10 mouse cellular contexts compared by ENCODE assay signal in the genomic region with DNA sequence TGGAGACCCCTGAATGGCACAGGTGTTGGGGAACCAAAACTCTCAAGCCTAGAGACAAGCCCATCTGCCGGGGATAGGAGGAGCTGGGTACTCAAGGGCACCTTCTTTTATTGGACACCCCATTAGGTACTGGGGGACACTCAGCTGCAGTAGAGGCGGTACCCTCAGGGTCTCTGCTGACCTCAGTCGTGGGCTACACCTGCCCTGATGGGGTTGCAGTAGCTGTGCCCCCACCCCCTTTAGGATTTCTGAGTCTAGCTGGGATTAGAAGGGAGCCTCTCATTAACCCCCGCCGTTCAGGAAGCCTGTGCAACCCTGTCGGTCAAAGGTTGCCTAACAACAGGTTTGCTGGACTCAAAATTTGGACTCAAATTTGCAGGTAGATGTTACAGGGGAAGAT. TPM values are rescaled to one million over a fixed set of nuclear protein-coding genes. Genes with fewer than 3 reads are reported as not detected.
DNase-seq lines count a peak whose midpoint lies in the region; ATAC-seq lines count a peak whose summit lies in the region.
"Had no signal": no experiment of that assay in that cellular context is flagged by ENCODE, and none has a peak within 500 bp of the region (broad histone marks: within the 10 kb centered on the region; RNA-seq: fewer than 3 reads in every experiment).

No protein-coding gene starts in this region.

- no peak overlapping the region for H3K27ac ChIP-seq in heart, embryonic 16.5 days (ENCODE audit: low read length)
- H3K27ac ChIP-seq in embryonic facial prominence, embryonic 13.5 days = peak overlapping the region; percentile 57; the same call in 1 of the 2 replicates
- H3K27ac ChIP-seq in hindbrain, embryonic 14.5 days = no peak overlapping the region
- peak overlapping the region; percentile 14; the same call in 1 of the 2 replicates for H3K27ac ChIP-seq in midbrain, embryonic 14.5 days (replicated peaks; ENCODE audit: low read depth, low read length)

- DNase-seq in heart, postnatal 25 days (ENCODE audit: low spot score) = no peak
- no peak for DNase-seq in hindbrain, embryonic 14.5 days (ENCODE audit: low spot score)
- DNase-seq in midbrain, embryonic 14.5 days = no peak
- DNase-seq in frontal cortex, postnatal 10 days (ENCODE audit: low spot score in 2 of 2) = no peak
- no peak for DNase-seq in urinary bladder, postnatal 10 days (ENCODE audit: low spot score)
- DNase-seq in gastrocnemius, postnatal 36 days = no peak

- peak overlapping the region; percentile 19; the same call in 1 of the 2 replicates for H3K4me2 ChIP-seq in heart, embryonic 16.5 days (ENCODE audit: low read depth, low read length)
- H3K4me2 ChIP-seq in embryonic facial prominence, embryonic 13.5 days = peak overlapping the region; percentile 93
- H3K4me2 ChIP-seq in hindbrain, embryonic 14.5 days (replicated peaks) = peak overlapping the region; percentile 90
- peak overlapping the region; percentile 84 for H3K4me2 ChIP-seq in midbrain, embryonic 14.5 days (ENCODE audit: low read length)

- intact Hi-C loops in heart, postnatal 25 days (cut with DNase I) = no loop called here
- intact Hi-C loops in gastrocnemius, postnatal 36 days (cut with DNase I) = no loop called here

- H3K9me3 ChIP-seq in heart, embryonic 16.5 days (replicated peaks; ENCODE audit: control insufficient read depth, low read length) = no peaks in the 10 kb centered on the region
- no peaks in the 10 kb centered on the region for H3K9me3 ChIP-seq in embryonic facial prominence, embryonic 13.5 days
- no peaks in the 10 kb centered on the region for H3K9me3 ChIP-seq in hindbrain, embryonic 14.5 days (ENCODE audit: control insufficient read depth, low read length)
- H3K9me3 ChIP-seq in midbrain, embryonic 14.5 days (ENCODE audit: control insufficient read depth, low read length) = no peaks in the 10 kb centered on the region

- H3K27me3 ChIP-seq in heart, embryonic 16.5 days (ENCODE audit: control insufficient read depth, insufficient read depth, low read length) = peaks cover 75% of the 10 kb centered on the region
- H3K27me3 ChIP-seq in embryonic facial prominence, embryonic 13.5 days = peaks cover 22% of the 10 kb centered on the region
- no peaks in the 10 kb centered on the region for H3K27me3 ChIP-seq in hindbrain, embryonic 14.5 days (ENCODE audit: control insufficient read depth, insufficient read depth, low read length)
- no peaks in the 10 kb centered on the region for H3K27me3 ChIP-seq in midbrain, embryonic 14.5 days (ENCODE audit: control insufficient read depth, insufficient read depth, low read length)

- no peak overlapping the region for H3K9ac ChIP-seq in heart, embryonic 16.5 days (ENCODE audit: low read length)
- H3K9ac ChIP-seq in embryonic facial prominence, embryonic 13.5 days = peak overlapping the region; percentile 46
- peak overlapping the region; percentile 46 for H3K9ac ChIP-seq in hindbrain, embryonic 14.5 days
- peak overlapping the region; percentile 34 for H3K9ac ChIP-seq in midbrain, embryonic 14.5 days (replicated peaks; ENCODE audit: low read length)

- 22% methylated on average over 6 of the region's 6 CpGs for WGBS in heart, embryonic 16.5 days
- WGBS in embryonic facial prominence, embryonic 13.5 days = 11% methylated on average over 6 of the region's 6 CpGs
- 10% methylated on average over 6 of the region's 6 CpGs for WGBS in hindbrain, embryonic 14.5 days
- WGBS in midbrain, embryonic 14.5 days = 8% methylated on average over 6 of the region's 6 CpGs

- no peak overlapping the region for H3K4me3 ChIP-seq in heart, embryonic 16.5 days (ENCODE audit: low read length)
- peak overlapping the region; percentile 74 for H3K4me3 ChIP-seq in embryonic facial prominence, embryonic 13.5 days
- peak overlapping the region; percentile 79 for H3K4me3 ChIP-seq in hindbrain, embryonic 14.5 days (replicated peaks; ENCODE audit: low read length)
- H3K4me3 ChIP-seq in midbrain, embryonic 14.5 days (replicated peaks; ENCODE audit: low read depth, low read length) = peak overlapping the region; percentile 68
- H3K4me3 ChIP-seq: erythroblast, embryonic 14.5 days had no signal

- no peak for ATAC-seq in heart, embryonic 16.5 days (replicated peaks; ENCODE audit: extremely low read depth, insufficient read depth, low FRiP score)
- ATAC-seq in embryonic facial prominence, embryonic 13.5 days (ENCODE audit: insufficient number of reproducible peaks, insufficient read depth, low FRiP score, low TSS enrichment, low read depth) = no peak
- ATAC-seq in hindbrain, embryonic 14.5 days (ENCODE audit: low FRiP score) = no peak
- ATAC-seq in midbrain, embryonic 14.5 days (ENCODE audit: low FRiP score, low TSS enrichment) = no peak

- H3K36me3 ChIP-seq in heart, embryonic 16.5 days (ENCODE audit: control insufficient read depth, insufficient read depth) = no peaks in the 10 kb centered on the region
- no peaks in the 10 kb centered on the region for H3K36me3 ChIP-seq in embryonic facial prominence, embryonic 13.5 days
- no peaks in the 10 kb centered on the region for H3K36me3 ChIP-seq in hindbrain, embryonic 14.5 days (replicated peaks; ENCODE audit: control insufficient read depth, insufficient read depth)
- H3K36me3 ChIP-seq in midbrain, embryonic 14.5 days (ENCODE audit: control insufficient read depth, insufficient read depth, low read length) = no peaks in the 10 kb centered on the region

- peaks cover 20% of the 10 kb centered on the region for H3K4me1 ChIP-seq in heart, embryonic 16.5 days (ENCODE audit: control insufficient read depth, insufficient read depth, low read length)
- H3K4me1 ChIP-seq in embryonic facial prominence, embryonic 13.5 days = peaks cover 88% of the 10 kb centered on the region
- H3K4me1 ChIP-seq in hindbrain, embryonic 14.5 days (replicated peaks; ENCODE audit: control insufficient read depth, insufficient read depth, low read length) = peaks cover 43% of the 10 kb centered on the region
- peaks cover 57% of the 10 kb centered on the region for H3K4me1 ChIP-seq in midbrain, embryonic 14.5 days (ENCODE audit: control insufficient read depth, insufficient read depth, low read length)

RNA-seq across cellular contexts. Expression of a gene that starts 2.3 kb away (rescaled TPM):
- 0.51 and 0.64 TPM in 2 replicates for polyA plus RNA-seq in heart, embryonic 16.5 days (2015; fragmentation: Nextera tagmentation; extraction: Ambion mirVana)
- under 1 TPM; 0.53 to 0.73 TPM for total RNA-seq in heart, postnatal 25 days (2021)
- 9.4 and 10.1 TPM in 2 replicates for polyA plus RNA-seq in embryonic facial prominence, embryonic 13.5 days (2015; fragmentation: Nextera tagmentation; extraction: Ambion mirVana)
- polyA plus RNA-seq in hindbrain, embryonic 14.5 days (2014; fragmentation: Nextera tagmentation; extraction: Ambion mirVana) = 4.7 and 6.6 TPM in 2 replicates
- 7.3 and 8.0 TPM in 2 replicates for polyA plus RNA-seq in midbrain, embryonic 14.5 days (2014; fragmentation: Nextera tagmentation; extraction: Ambion mirVana)
- total RNA-seq in gastrocnemius, postnatal 36 days (2021) = under 1 TPM; 0.13 to 0.15 TPM
- total RNA-seq: megakaryocyte, adult 5-6 weeks had no signal
- polyA plus RNA-seq: erythroblast, embryonic 14.5 days had no signal

RNA-seq across cellular contexts. Expression of a gene that starts 32.7 kb away (rescaled TPM):
- 20.5 and 22.2 TPM in 2 replicates for polyA plus RNA-seq in heart, embryonic 16.5 days (2015; fragmentation: Nextera tagmentation; extraction: Ambion mirVana)
- total RNA-seq in heart, postnatal 25 days (2021) = 10 to 100 TPM; 11.5 to 12.4 TPM
- 36.6 and 41.2 TPM in 2 replicates for polyA plus RNA-seq in embryonic facial prominence, embryonic 13.5 days (2015; fragmentation: Nextera tagmentation; extraction: Ambion mirVana)
- 40.9 and 41.3 TPM in 2 replicates for polyA plus RNA-seq in hindbrain, embryonic 14.5 days (2014; fragmentation: Nextera tagmentation; extraction: Ambion mirVana)
- 41.8 and 51.9 TPM in 2 replicates for polyA plus RNA-seq in midbrain, embryonic 14.5 days (2014; fragmentation: Nextera tagmentation; extraction: Ambion mirVana)
- total RNA-seq in gastrocnemius, postnatal 36 days (2021) = 10 to 100 TPM; 12.4 to 16.7 TPM

Comparison
In these comparisons a context has a peak if more than half of its experiments do, and no peak if none do; other contexts are left out.
1. H3K27ac ChIP-seq: peak in embryonic facial prominence, embryonic 13.5 days (single experiment) and midbrain, embryonic 14.5 days (single experiment); none in heart, embryonic 16.5 days (single experiment) and hindbrain, embryonic 14.5 days (single experiment).
2. H3K4me2 ChIP-seq: peak in every context shown above with its lines; median percentile 93 in embryonic facial prominence, embryonic 13.5 days; 90 in hindbrain, embryonic 14.5 days; 84 in midbrain, embryonic 14.5 days; 19 in heart, embryonic 16.5 days.